30 mouse cellular contexts compared by ENCODE assay signal in the genomic region with DNA sequence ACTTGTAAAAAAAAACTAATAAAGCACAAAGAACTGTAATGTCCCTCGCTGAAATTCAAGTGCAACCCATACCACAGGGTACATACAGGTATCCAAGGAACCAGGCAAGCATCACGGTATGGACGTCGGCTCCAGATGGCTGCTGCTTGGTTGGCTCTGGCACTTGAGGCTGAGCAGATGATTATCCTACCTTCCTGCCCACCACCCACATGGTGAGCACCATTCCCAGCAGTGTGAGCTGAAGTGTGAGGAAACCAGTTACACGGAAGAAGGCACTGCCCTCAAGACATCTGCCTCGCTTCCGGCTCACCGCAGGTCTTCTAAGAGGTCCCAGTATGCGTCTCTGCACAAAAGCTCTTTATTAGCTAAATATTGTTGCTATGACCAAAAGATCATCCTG.
A peak's percentile ranks its signal among the peaks of the same experiment; 100 is the strongest.
DNase-seq lines count a peak whose midpoint lies in the region; ATAC-seq lines count a peak whose summit lies in the region.
"Had no signal": no experiment of that assay in that cellular context is flagged by ENCODE, and none has a peak within 500 bp of the region (broad histone marks: within the 10 kb centered on the region; RNA-seq: fewer than 3 reads in every experiment).

No protein-coding gene starts in this region.

- no peak overlapping the region for H3K27ac ChIP-seq in hindbrain, embryonic 16.5 days (ENCODE audit: low read depth, low read length)
- no peak overlapping the region for H3K27ac ChIP-seq in hindbrain, embryonic 11.5 days (ENCODE audit: low read depth, low read length)
- H3K27ac ChIP-seq: hindbrain, embryonic 13.5 days; liver, embryonic 15.5 days; lung, embryonic 15.5 days; midbrain, embryonic 15.5 days; neural tube, embryonic 12.5 days had no signal

- peak; percentile 22 to 43 for DNase-seq in cerebellum, postnatal 10 days
- no peak for DNase-seq in cerebellum, adult 9-11 months
- DNase-seq in hindbrain, embryonic 11.5 days (ENCODE audit: low spot score) = no peak
- DNase-seq in left cerebral cortex, postnatal 4 days = peak; percentile 18
- no peak for DNase-seq in left cerebral cortex, postnatal 10 days (ENCODE audit: extremely low spot score in 1 of 2, low spot score in 2 of 2)
- DNase-seq in brain, adult 2 months (ENCODE audit: low read depth, low spot score) = peak; percentile 66
- no peak for DNase-seq in kidney, adult 11 months
- DNase-seq: adrenal gland, adult 8-10 months; cerebellum, adult 18-20 months; cerebellum, postnatal 36 days; embryo, embryonic 11 days; gastrocnemius, postnatal 10 days; heart, postnatal 10 days; kidney, adult 8-10 months; kidney, postnatal 25 days; liver; lung, postnatal 36 days; right cerebral cortex, postnatal 25 days; thymus, postnatal 14 days had no signal

- H3K9ac ChIP-seq in hindbrain, embryonic 16.5 days (ENCODE audit: low read depth, low read length) = no peak overlapping the region
- no peak overlapping the region for H3K9ac ChIP-seq in hindbrain, embryonic 11.5 days (ENCODE audit: low read depth, low read length)
- H3K9ac ChIP-seq: heart, embryonic 12.5 days; hindbrain, embryonic 13.5 days; liver, embryonic 15.5 days; lung, embryonic 15.5 days; midbrain, embryonic 15.5 days; neural tube, embryonic 12.5 days had no signal

- no peak overlapping the region for H3K4me2 ChIP-seq in hindbrain, embryonic 16.5 days (ENCODE audit: low read length)
- H3K4me2 ChIP-seq in hindbrain, embryonic 11.5 days (replicated peaks; ENCODE audit: low read depth, low read length) = no peak overlapping the region
- H3K4me2 ChIP-seq: heart, embryonic 12.5 days; hindbrain, embryonic 13.5 days; liver, embryonic 15.5 days; lung, embryonic 15.5 days; midbrain, embryonic 15.5 days; neural tube, embryonic 12.5 days had no signal

- peak; percentile 43; the same call in 1 of the 2 replicates for ATAC-seq in hindbrain, embryonic 16.5 days
- ATAC-seq in hindbrain, embryonic 11.5 days (ENCODE audit: low FRiP score) = no peak
- ATAC-seq: activated CD4-positive, CD25-positive, alpha-beta regulatory T cell, adult 4 months; forebrain, embryonic 14.5 days; inflammation-experienced regulatory T-cells, adult 6 months; midbrain, embryonic 15.5 days had no signal

- WGBS in hindbrain, embryonic 16.5 days = 62% methylated on average over 9 of the region's 9 CpGs
- 79% methylated on average over 9 of the region's 9 CpGs for WGBS in hindbrain, embryonic 11.5 days

- no peak overlapping the region for H3K4me3 ChIP-seq in hindbrain, embryonic 16.5 days (ENCODE audit: low read length)
- no peak overlapping the region for H3K4me3 ChIP-seq in hindbrain, embryonic 11.5 days (ENCODE audit: low read depth, low read length)
- H3K4me3 ChIP-seq: erythroblast, embryonic 14.5 days; heart, embryonic 12.5 days; hindbrain, embryonic 13.5 days; liver, embryonic 15.5 days; lung, embryonic 15.5 days; midbrain, embryonic 15.5 days; neural tube, embryonic 12.5 days had no signal

- H3K27me3 ChIP-seq in hindbrain, embryonic 16.5 days (replicated peaks; ENCODE audit: control insufficient read depth, insufficient read depth, low read length) = no peaks in the 10 kb centered on the region
- peaks cover 2% of the 10 kb centered on the region; the same call in 1 of the 2 replicates for H3K27me3 ChIP-seq in hindbrain, embryonic 11.5 days (ENCODE audit: control insufficient read depth, insufficient read depth, low read length)
- H3K27me3 ChIP-seq: heart, embryonic 12.5 days; liver, embryonic 15.5 days; lung, embryonic 15.5 days; midbrain, embryonic 15.5 days had no signal

- no peaks in the 10 kb centered on the region for H3K9me3 ChIP-seq in hindbrain, embryonic 16.5 days (ENCODE audit: control insufficient read depth, low read length)
- H3K9me3 ChIP-seq in hindbrain, embryonic 11.5 days (ENCODE audit: control insufficient read depth, low read length) = no peaks in the 10 kb centered on the region
- H3K9me3 ChIP-seq: heart, embryonic 12.5 days; hindbrain, embryonic 13.5 days; liver, embryonic 15.5 days; lung, embryonic 15.5 days; midbrain, embryonic 15.5 days; neural tube, embryonic 12.5 days had no signal

- H3K4me1 ChIP-seq in hindbrain, embryonic 16.5 days (ENCODE audit: control insufficient read depth, insufficient read depth, low read depth, low read length) = peaks cover 4% of the 10 kb centered on the region
- H3K4me1 ChIP-seq in hindbrain, embryonic 11.5 days (replicated peaks; ENCODE audit: control insufficient read depth, insufficient read depth, low read length) = 0 out of 2 replicates have a peak, but pooled peaks cover 3% of the 10 kb centered on the region

- intact Hi-C loops in left cerebral cortex, postnatal 4 days (cut with DNase I) = no loop called here
- intact Hi-C loops in left cerebral cortex, postnatal 10 days (cut with DNase I) = no loop called here

- H3K36me3 ChIP-seq in hindbrain, embryonic 16.5 days (ENCODE audit: control insufficient read depth, insufficient read depth, low read length) = no peaks in the 10 kb centered on the region
- H3K36me3 ChIP-seq in hindbrain, embryonic 11.5 days (ENCODE audit: control insufficient read depth, insufficient read depth, low read length) = no peaks in the 10 kb centered on the region
- H3K36me3 ChIP-seq: hindbrain, embryonic 13.5 days; liver, embryonic 15.5 days; lung, embryonic 15.5 days; midbrain, embryonic 15.5 days; neural tube, embryonic 12.5 days had no signal

Comparison
In these comparisons a context has a peak if more than half of its experiments do, and no peak if none do; other contexts are left out.
1. DNase-seq: peak in cerebellum, postnatal 10 days (2 of 2), left cerebral cortex, postnatal 4 days (single experiment) and brain, adult 2 months (single experiment); none in cerebellum, adult 9-11 months (single experiment), hindbrain, embryonic 11.5 days (single experiment), left cerebral cortex, postnatal 10 days (0 of 2) and kidney, adult 11 months (single experiment).